Mouse (Mus musculus): Measurements from ENCODE around the gene Tek. TPM values are rescaled to one million over a fixed set of nuclear protein-coding genes. Genes with fewer than 3 reads are reported as not detected.

Tek gene
- polyA plus RNA-seq, 2 experiments = 2.2 to 4.2 TPM

DNA sequence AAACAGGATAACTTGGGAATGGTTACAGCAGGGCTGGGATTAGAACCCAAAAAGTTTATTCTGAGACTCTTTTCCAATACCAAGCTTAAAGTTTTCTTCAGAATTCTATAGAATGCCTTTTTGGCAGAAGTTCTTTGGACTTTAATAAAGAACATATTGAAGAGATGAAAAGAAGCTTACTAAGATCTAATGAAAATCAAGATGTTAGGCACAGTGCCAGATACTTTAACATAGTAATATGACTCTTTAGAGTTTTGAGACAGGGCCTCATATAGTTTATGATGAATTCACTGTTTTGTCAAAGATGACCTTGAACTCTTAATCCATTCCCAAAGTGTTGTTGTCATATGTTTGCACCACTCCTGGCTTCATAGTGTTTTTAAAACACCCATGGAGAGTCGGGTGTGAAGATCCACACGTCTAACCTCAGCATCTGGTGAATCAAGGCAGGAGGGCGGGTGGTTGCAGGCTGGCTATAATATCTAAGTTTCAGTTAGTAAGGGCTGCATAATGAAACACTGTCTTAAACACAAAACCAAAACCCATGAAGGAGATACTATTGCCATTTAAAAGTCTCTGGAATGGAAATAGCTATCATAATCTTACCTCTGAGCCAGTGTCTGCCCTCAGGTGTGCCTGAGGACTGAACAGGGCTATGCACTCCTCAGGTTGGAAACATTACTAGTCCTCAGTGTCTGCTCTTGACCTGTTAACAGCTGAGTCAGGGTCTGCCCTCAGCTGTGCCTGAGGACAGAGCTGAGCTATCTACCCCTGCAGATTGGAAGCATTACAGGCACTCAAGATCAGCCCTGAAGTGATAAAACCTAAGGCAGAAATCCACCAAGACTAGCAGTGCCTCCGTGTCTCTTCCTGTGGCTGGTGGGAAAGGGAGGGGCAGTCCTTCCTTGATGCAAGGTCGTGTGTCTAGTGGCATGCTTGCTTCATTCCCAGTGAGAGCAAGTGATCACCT is 1.5 kb upstream of the Tek start:
- Histone ChIP-seq H3K27me3 (ENCODE audit: control insufficient read depth, insufficient read depth, low read length) (no peaks in the 10 kb centered on the region), H3K36me3 (replicated peaks; ENCODE audit: control insufficient read depth, insufficient read depth, low read depth) (no peaks in the 10 kb centered on the region), H3K27ac (no peak overlapping the region), H3K9ac (replicated peaks) (no peak overlapping the region), H3K4me1 (replicated peaks; ENCODE audit: control insufficient read depth in 2 of 2, insufficient read depth in 2 of 2, low read length in 1 of 2) (peaks cover 0 to 11% of the 10 kb centered on the region in 2 experiments; a peak in 2 of 4 replicates), H3K9me3 (ENCODE audit: control insufficient read depth, low read length) (no peaks in the 10 kb centered on the region), H3K4me2 (ENCODE audit: low read depth) (no peak overlapping the region), H3K4me3 (ENCODE audit: insufficient read depth in 1 of 2, low read depth in 2 of 2, low read length in 2 of 2) (no peak overlapping the region)
- WGBS (ENCODE audit: insufficient replicate concordance) = 22% methylated on average over 5 of the region's 5 CpGs
- TF ChIP-seq CTCF (IDR thresholded peaks at IDR 0.05; ENCODE audit: low read depth) = no peak
- TF ChIP-seq EP300 (IDR thresholded peaks at IDR 0.05; ENCODE audit: low read depth) = no peak
- ATAC-seq (ENCODE audit: insufficient read depth) (peak; percentile 43; the same call in 1 of the 2 replicates), DNase-seq (ENCODE audit: low read depth in 3 of 3, low spot score in 3 of 3) (no peak)

DNA sequence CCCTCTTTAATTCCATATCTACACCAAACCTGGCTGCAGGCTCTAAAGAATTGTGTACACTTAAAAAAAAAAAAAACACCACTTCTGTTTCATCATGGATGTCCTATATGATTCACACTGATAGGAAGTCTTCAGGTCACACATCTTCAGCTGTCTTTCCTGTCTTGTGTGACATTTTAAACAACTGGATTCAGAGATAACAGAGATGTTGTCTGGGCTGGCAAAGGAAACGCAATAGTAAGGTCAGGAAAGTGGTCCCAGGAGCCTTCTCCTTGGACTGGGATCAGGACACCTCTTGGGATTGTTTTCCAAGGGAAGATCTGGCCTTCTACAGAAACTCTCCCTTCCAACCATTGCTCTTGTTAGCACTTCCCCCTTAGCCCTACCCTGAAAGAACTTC is 2.7 kb downstream of the Tek start:
- H3K9me3 ChIP-seq (ENCODE audit: control insufficient read depth, low read length) = no peaks in the 10 kb centered on the region
- no peak overlapping the region for H3K9ac ChIP-seq (replicated peaks)
- H3K27me3 ChIP-seq (ENCODE audit: control insufficient read depth, insufficient read depth, low read length) = no peaks in the 10 kb centered on the region
- TF ChIP-seq EP300 (IDR thresholded peaks at IDR 0.05; ENCODE audit: low read depth) (no peak), CTCF (IDR thresholded peaks at IDR 0.05; ENCODE audit: low read depth) (no peak)
- DNase-seq (ENCODE audit: low read depth in 3 of 3, low spot score in 3 of 3) (no peak), ATAC-seq (ENCODE audit: insufficient read depth) (no peak)
- 29% methylated on average over 1 of the region's 1 CpGs for WGBS (ENCODE audit: insufficient replicate concordance)
- no peak overlapping the region for H3K4me2 ChIP-seq (ENCODE audit: low read depth)
- H3K4me1 ChIP-seq (replicated peaks; ENCODE audit: control insufficient read depth in 2 of 2, insufficient read depth in 2 of 2, low read length in 1 of 2) = peaks cover 0 to 16% of the 10 kb centered on the region in 2 experiments; a peak in 2 of 4 replicates
- H3K4me3 ChIP-seq (ENCODE audit: insufficient read depth in 1 of 2, low read depth in 2 of 2, low read length in 2 of 2) = no peak overlapping the region
- H3K36me3 ChIP-seq (replicated peaks; ENCODE audit: control insufficient read depth, insufficient read depth, low read depth) = no peaks in the 10 kb centered on the region
- no peak overlapping the region for H3K27ac ChIP-seq

DNA sequence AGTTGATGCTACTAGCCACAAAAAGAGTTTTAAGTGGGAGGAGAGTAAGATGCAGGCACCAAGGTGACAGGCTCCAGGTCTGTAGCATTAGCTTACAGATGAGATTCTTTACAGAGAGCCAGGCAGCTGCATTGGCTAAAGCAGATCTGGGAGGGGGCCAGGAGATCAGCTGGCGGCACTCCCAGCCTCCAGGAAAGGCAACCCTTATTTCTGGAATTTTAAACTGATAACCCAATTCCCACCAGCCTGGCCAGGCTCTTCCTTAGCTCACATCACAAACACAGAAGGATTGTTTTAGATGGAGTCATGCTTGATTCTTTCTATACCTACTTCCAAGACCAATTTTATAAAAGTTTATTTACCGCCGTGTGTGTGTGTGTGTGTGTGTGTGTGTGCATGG is 6.7 kb downstream of the Tek start:
- Histone ChIP-seq H3K9me3 (ENCODE audit: control insufficient read depth, low read length) (no peaks in the 10 kb centered on the region), H3K9ac (replicated peaks) (no peak overlapping the region), H3K36me3 (replicated peaks; ENCODE audit: control insufficient read depth, insufficient read depth, low read depth) (no peaks in the 10 kb centered on the region), H3K27me3 (ENCODE audit: control insufficient read depth, insufficient read depth, low read length) (no peaks in the 10 kb centered on the region), H3K4me3 (ENCODE audit: insufficient read depth in 1 of 2, low read depth in 2 of 2, low read length in 2 of 2) (no peak overlapping the region), H3K27ac (no peak overlapping the region), H3K4me2 (ENCODE audit: low read depth) (no peak overlapping the region), H3K4me1 (replicated peaks; ENCODE audit: control insufficient read depth in 2 of 2, insufficient read depth in 2 of 2, low read length in 1 of 2) (peaks cover 0 to 5% of the 10 kb centered on the region in 2 experiments; a peak in 1 of 4 replicates)
- WGBS (ENCODE audit: insufficient replicate concordance) = 66% methylated on average over 3 of the region's 3 CpGs
- TF ChIP-seq CTCF (IDR thresholded peaks at IDR 0.05; ENCODE audit: low read depth) (no peak), EP300 (IDR thresholded peaks at IDR 0.05; ENCODE audit: low read depth) (no peak)
- ATAC-seq (ENCODE audit: insufficient read depth) (no peak), DNase-seq (ENCODE audit: low read depth in 3 of 3, low spot score in 3 of 3) (no peak)

DNA sequence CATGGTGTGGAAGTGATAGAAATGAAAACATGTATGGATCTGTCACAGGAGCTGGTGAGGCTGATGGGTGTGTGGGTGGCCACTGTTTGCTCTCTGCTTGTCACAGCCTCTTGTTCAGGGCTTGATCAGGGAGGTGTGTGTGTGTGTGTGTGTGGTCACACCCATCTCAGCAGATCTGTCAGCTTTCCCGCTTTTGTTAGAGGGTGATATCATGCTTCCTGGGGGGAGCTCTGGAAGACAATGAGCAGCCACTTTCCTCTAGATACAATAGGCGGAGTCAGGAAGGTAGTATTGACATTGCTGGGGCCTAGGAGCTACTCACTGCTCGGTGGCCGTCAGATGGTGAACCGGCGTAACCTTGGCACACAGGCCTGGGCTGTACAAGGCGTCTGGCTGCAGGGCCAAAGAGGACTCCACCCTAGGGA is 7.3 kb downstream of the Tek start:
- H3K9ac ChIP-seq (replicated peaks) = no peak overlapping the region
- H3K36me3 ChIP-seq (replicated peaks; ENCODE audit: control insufficient read depth, insufficient read depth, low read depth) = no peaks in the 10 kb centered on the region
- no peaks in the 10 kb centered on the region for H3K9me3 ChIP-seq (ENCODE audit: control insufficient read depth, low read length)
- WGBS (ENCODE audit: insufficient replicate concordance) = 12% methylated on average over 7 of the region's 7 CpGs
- H3K4me1 ChIP-seq (replicated peaks; ENCODE audit: control insufficient read depth in 2 of 2, insufficient read depth in 2 of 2, low read length in 1 of 2) = peaks cover 0 to 5% of the 10 kb centered on the region in 2 experiments; a peak in 1 of 4 replicates
- H3K27me3 ChIP-seq (ENCODE audit: control insufficient read depth, insufficient read depth, low read length) = no peaks in the 10 kb centered on the region
- peak; percentile 56; the same call in 1 of the 2 replicates for ATAC-seq (ENCODE audit: insufficient read depth)
- H3K27ac ChIP-seq = no peak overlapping the region
- DNase-seq (ENCODE audit: low read depth in 3 of 3, low spot score in 3 of 3) = no peak
- TF ChIP-seq CTCF (IDR thresholded peaks at IDR 0.05; ENCODE audit: low read depth) = no peak
- TF ChIP-seq EP300 (IDR thresholded peaks at IDR 0.05; ENCODE audit: low read depth) = no peak
- no peak overlapping the region for H3K4me2 ChIP-seq (ENCODE audit: low read depth)
- no peak overlapping the region for H3K4me3 ChIP-seq (ENCODE audit: insufficient read depth in 1 of 2, low read depth in 2 of 2, low read length in 2 of 2)

DNA sequence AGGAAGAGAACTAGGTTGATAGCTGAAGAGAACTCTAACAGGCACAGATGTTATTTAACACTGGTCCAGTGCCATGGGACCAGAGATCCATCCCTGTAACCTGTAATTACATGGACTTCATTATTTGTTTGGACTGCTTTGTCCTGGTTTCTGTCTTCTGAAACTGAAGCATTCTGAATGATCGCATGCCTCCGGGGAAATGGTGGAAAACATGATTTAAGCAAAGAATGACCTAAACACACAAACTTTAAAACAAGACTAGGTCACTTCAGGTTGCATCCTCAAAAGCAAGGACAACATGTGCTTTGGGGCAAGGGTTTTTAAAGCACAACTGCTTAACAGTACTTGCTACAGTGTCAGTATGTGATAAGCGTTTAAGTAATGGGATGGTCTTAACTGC is 8.2 kb downstream of the Tek start:
- H3K27me3 ChIP-seq (ENCODE audit: control insufficient read depth, insufficient read depth, low read length) = no peaks in the 10 kb centered on the region
- DNase-seq (ENCODE audit: low read depth in 3 of 3, low spot score in 3 of 3) (no peak), ATAC-seq (ENCODE audit: insufficient read depth) (no peak)
- 75% methylated on average over 3 of the region's 3 CpGs for WGBS (ENCODE audit: insufficient replicate concordance)
- H3K4me3 ChIP-seq (ENCODE audit: insufficient read depth in 1 of 2, low read depth in 2 of 2, low read length in 2 of 2) = no peak overlapping the region
- no peak overlapping the region for H3K27ac ChIP-seq
- H3K4me1 ChIP-seq (replicated peaks; ENCODE audit: control insufficient read depth in 2 of 2, insufficient read depth in 2 of 2, low read length in 1 of 2) = peaks cover 0 to 5% of the 10 kb centered on the region in 2 experiments; a peak in 1 of 4 replicates
- no peaks in the 10 kb centered on the region for H3K9me3 ChIP-seq (ENCODE audit: control insufficient read depth, low read length)
- TF ChIP-seq CTCF (IDR thresholded peaks at IDR 0.05; ENCODE audit: low read depth) (no peak), EP300 (IDR thresholded peaks at IDR 0.05; ENCODE audit: low read depth) (no peak)
- H3K36me3 ChIP-seq (replicated peaks; ENCODE audit: control insufficient read depth, insufficient read depth, low read depth) = no peaks in the 10 kb centered on the region
- H3K9ac ChIP-seq (replicated peaks) = no peak overlapping the region
- no peak overlapping the region for H3K4me2 ChIP-seq (ENCODE audit: low read depth)
